Mouse (Mus musculus): ENCODE measurements around the gene Fntb.

- no peak for TF ChIP-seq CTCF (IDR thresholded peaks at IDR 0.05; ENCODE audit: borderline replicate concordance, insufficient read depth, low read length)
- TF ChIP-seq POLR2A (IDR thresholded peaks at IDR 0.05; ENCODE audit: low read depth, low read length), result no peak
These were observed 13.1 kb downstream of the Fntb start for GRCm38 (mm10) chr12:76778305-76779083.

All from embryonic fibroblast, embryonic 13.5 days (primary cell).